Mouse (Mus musculus) forebrain, embryonic 15.5 days (tissue): ENCODE data around the gene Kxd1. TPM values are rescaled to one million over a fixed set of nuclear protein-coding genes. Genes with fewer than 3 reads are reported as not detected.

Source experiments
- polyA plus RNA-seq: library from polyadenylated mRNA; unstranded; fragments of >200 nt; fragmentation: Nextera tagmentation; extraction: Ambion mirVana; gene quantifications from 2 replicates; pipeline ENCODE4 v1.2.1, GENCODE M21; 2015

Gene Kxd1
- polyA plus RNA-seq, 1 experiment from 2014 or later = 49.8 TPM

Other genes starting within 250 kb of the Kxd1 start
- 52.5 and 55.7 TPM in 2 replicates for gene Homer3, start 245.1 kb downstream of the Kxd1 start, polyA plus RNA-seq
- gene Ddx49, start 225.5 kb downstream of the Kxd1 start, polyA plus RNA-seq = 52.2 and 53.8 TPM in 2 replicates
- 266 and 271 TPM in 2 replicates for gene Cope, start 225.4 kb downstream of the Kxd1 start, polyA plus RNA-seq
- gene Cers1, start 212.2 kb downstream of the Kxd1 start, polyA plus RNA-seq = 31.3 and 31.9 TPM in 2 replicates
- 0.87 and 5.1 TPM in 2 replicates for gene Gdf1, start 198.1 kb downstream of the Kxd1 start, polyA plus RNA-seq
- 17.5 and 17.8 TPM in 2 replicates for gene Upf1, start 174.7 kb downstream of the Kxd1 start, polyA plus RNA-seq
- 0.14 TPM in 1 of 2 replicates, not detected in the other for gene Comp, start 154.4 kb downstream of the Kxd1 start, polyA plus RNA-seq
- gene Crtc1, start 88.4 kb downstream of the Kxd1 start, polyA plus RNA-seq = 41.0 and 42.2 TPM in 2 replicates
- gene Klhl26, start 51.0 kb downstream of the Kxd1 start, polyA plus RNA-seq = 19.3 and 21.4 TPM in 2 replicates
- gene Tmem59l, start 40.6 kb downstream of the Kxd1 start, polyA plus RNA-seq = 70.2 and 75.0 TPM in 2 replicates
- gene Crlf1, start 34.8 kb downstream of the Kxd1 start, polyA plus RNA-seq = 4.3 and 5.3 TPM in 2 replicates
- 164 and 176 TPM in 2 replicates for gene Rex1bd, start 21.2 kb downstream of the Kxd1 start, polyA plus RNA-seq
- 724 and 839 TPM in 2 replicates for gene Uba52, start 17.2 kb downstream of the Kxd1 start, polyA plus RNA-seq
- 433 and 440 TPM in 2 replicates for gene Fkbp8, start 232 bp downstream of the Kxd1 start, polyA plus RNA-seq
- gene Ell, start 11.5 kb upstream of the Kxd1 start, polyA plus RNA-seq = 17.4 and 19.2 TPM in 2 replicates
- 116 TPM in 2 replicates for gene Isyna1, start 66.4 kb upstream of the Kxd1 start, polyA plus RNA-seq
- 114 TPM in 2 replicates for gene Ssbp4, start 80.9 kb upstream of the Kxd1 start, polyA plus RNA-seq
- 0.74 and 1.3 TPM in 2 replicates for gene Lrrc25, start 88.2 kb upstream of the Kxd1 start, polyA plus RNA-seq
- not detected in 2 replicates for gene Gdf15, start 104.5 kb upstream of the Kxd1 start, polyA plus RNA-seq
- 63.6 and 70.2 TPM in 2 replicates for gene Pgpep1, start 132.4 kb upstream of the Kxd1 start, polyA plus RNA-seq
- gene Lsm4, start 145.3 kb upstream of the Kxd1 start, polyA plus RNA-seq = 211 and 228 TPM in 2 replicates
- gene Jund, start 171.0 kb upstream of the Kxd1 start, polyA plus RNA-seq = 89.0 and 96.0 TPM in 2 replicates
- 0.13 and 0.14 TPM in 2 replicates for gene Iqcn, start 175.5 kb upstream of the Kxd1 start, polyA plus RNA-seq
- gene Gm3336, start 190.6 kb upstream of the Kxd1 start, polyA plus RNA-seq = not detected in 2 replicates
- gene Pde4c, start 195.8 kb upstream of the Kxd1 start, polyA plus RNA-seq = 0.13 and 0.22 TPM in 2 replicates
- 319 and 328 TPM in 2 replicates for gene Rab3a, start 226.7 kb upstream of the Kxd1 start, polyA plus RNA-seq
- gene Mpv17l2, start 233.0 kb upstream of the Kxd1 start, polyA plus RNA-seq = 51.5 and 57.7 TPM in 2 replicates
- 126 and 127 TPM in 2 replicates for gene Pik3r2, start 248.8 kb upstream of the Kxd1 start, polyA plus RNA-seq